Mouse (Mus musculus): ENCODE measurements around the gene Ralgps2.

DNA sequence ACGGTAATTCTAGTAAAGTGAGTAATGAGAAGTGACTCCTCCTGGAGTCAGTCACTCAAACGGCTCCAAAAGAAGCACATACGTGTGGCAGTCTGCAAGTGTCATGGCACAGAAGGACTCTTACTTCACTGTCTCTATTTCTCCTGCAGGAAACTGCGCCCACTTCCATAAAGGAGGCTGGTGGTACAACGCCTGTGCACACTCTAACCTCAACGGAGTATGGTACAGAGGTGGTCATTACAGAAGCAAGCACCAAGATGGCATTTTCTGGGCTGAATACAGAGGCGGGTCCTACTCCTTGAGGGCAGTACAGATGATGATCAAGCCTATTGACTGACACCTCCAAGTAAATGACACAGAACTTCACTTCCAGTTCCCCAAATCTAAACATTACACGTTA lies 79.2 kb downstream of the Ralgps2 start:
- no peak for TF ChIP-seq CTCF (IDR thresholded peaks at IDR 0.05; ENCODE audit: control insufficient read depth, insufficient read depth, low read length)
- TF ChIP-seq POLR2A (IDR thresholded peaks at IDR 0.05; ENCODE audit: borderline replicate concordance, control insufficient read depth, low read depth, low read length), result no peak

All from bone marrow, adult 2 months (tissue).